Mouse (Mus musculus) cerebellum, adult (tissue): ENCODE data around the gene R3hdm2.

Experiments
- ATAC-seq: cut with Nextera tagmentation; 2 replicates; pipeline ENCODE4 v1.9.2; 2017; ENCODE audit warnings: mild to moderate bottlenecking, moderate library complexity, mixed read lengths; ENCODE audit not compliant: insufficient number of reproducible peaks, low FRiP score, low TSS enrichment

R3hdm2 gene

GRCm38 (mm10) chr10:127352766-127353165, 27.4 kb upstream of the R3hdm2 start:
- no peak for ATAC-seq

GRCm38 (mm10) chr10:127353909-127354895, 25.9 kb upstream of the R3hdm2 start, which contains the start of gene Inhbe:
Inhbe (minus strand) TSS chr10:127354411.
- ATAC-seq = no peak

DNA sequence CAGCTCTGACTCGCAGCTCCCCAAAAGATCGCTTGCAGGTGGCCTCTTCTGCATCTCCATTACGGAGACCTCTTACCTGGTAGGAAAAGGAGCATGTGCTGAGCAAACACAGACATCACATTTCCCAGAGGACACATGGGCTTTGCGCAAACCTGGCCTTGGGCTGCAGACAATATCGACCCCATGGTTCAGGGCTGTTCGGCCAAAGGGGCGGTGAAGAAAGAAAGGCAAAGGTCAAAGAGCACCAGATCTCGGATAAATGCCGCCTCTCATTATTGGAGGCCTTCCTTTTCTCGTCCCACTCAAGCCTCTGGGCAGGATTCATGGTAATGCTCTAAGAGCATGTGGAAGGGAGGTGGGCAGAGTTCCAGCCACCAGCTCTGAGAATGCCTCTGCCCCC, 24.8 kb upstream of the R3hdm2 start:
- no peak for ATAC-seq

- ATAC-seq = no peak
Measured at GRCm38 (mm10) chr10:127360714-127361113, 19.4 kb upstream of the R3hdm2 start.

DNA sequence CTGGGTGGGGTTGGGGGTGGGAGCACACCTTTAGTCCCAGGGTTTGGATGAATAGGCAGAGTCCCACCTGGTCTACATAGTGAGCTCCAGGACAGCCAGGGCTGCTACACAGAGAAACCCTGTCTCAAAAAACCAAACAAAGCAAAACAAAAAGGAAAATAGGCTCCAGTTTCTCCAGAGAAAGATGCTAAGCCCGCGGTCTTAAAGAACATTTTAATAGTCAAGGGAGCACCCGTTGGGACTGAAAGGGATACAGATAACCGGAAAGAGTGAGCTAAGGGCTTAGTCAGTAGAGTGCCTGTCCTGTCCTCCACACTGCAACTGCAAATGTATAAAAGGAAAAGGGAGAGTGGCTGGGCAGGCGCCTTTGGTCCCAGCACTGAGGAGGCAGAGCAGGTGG, 13.0 kb upstream of the R3hdm2 start:
- no peak for ATAC-seq

- no peak for ATAC-seq
Measured at GRCm38 (mm10) chr10:127368273-127368672, 11.9 kb upstream of the R3hdm2 start.

DNA sequence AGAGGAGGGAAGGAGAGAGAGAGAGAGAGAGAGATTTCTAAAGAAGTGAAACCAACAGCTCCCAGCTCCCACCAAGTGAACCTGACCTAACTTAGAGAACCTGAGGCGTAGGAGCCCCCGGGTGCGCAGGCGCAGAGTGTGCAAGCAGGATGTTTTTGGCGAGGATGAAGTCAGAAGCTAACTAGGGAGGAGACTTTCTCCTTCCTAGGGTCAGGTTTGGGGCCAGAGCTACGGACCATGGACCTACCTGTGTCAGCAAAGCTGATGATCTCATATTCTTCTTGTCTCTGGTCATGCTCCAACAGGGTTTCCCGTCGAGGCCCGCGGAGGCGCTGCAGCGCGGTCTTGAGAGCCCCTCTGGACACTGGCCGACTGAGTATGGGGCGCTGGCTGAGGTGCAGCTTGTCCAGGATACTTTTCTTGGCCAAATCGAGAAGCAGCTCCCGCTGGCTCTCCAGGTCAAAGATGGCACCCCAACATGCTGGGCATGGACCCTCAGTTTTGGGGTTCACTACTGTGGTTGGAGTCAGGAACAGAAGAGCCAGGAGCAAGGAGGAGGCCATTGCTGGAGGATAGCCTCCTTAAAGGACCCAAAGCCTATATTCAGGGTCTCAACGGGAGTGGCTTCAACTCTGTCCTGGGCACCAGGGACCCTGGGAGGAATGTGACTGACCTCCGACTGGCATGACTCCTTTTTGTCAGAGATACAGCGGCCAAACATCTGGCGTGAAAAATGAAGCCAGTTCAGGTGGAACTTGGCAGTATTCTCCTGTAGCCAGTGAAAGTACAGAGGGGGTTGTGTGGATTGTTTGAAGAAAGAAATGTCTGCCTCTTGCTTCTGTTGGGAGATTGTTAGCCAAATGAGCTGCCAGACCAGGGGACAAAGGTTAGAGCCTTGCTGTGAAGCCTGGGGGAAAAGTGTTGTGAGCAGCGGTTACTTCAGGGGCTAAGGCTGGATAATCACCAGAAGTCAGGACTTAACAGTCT, 10.0 kb upstream of the R3hdm2 start, which contains the start of gene Inhbc:
Gene Inhbc, minus strand, starts transcription at position 598 of the 987 bp plus-strand sequence.
- ATAC-seq = no peak

GRCm38 (mm10) chr10:127371023-127371422, 9.1 kb upstream of the R3hdm2 start:
- ATAC-seq = no peak

- ATAC-seq = no peak
Measured at GRCm38 (mm10) chr10:127377700-127378099, 2.4 kb upstream of the R3hdm2 start.

DNA sequence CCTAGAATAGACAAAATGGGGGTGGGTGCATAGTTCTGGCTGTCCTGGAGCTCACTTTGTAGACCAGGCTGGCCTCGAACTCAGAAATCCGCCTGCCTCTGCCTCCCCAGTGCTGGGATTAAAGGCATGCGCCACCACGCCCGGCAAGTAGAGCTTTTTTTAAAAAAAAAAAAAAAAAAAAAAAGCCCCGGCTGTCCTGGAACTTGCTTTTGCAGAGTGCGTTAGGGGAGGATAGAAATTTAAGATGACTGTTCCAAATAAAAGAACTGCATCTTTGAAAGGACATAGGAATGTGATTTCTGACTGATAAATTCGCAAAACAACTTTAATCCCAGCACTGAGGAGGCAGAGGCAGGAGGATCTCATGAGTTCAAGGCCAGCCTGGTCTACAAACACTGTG, 473 bp upstream of the R3hdm2 start:
- ATAC-seq = no peak

DNA sequence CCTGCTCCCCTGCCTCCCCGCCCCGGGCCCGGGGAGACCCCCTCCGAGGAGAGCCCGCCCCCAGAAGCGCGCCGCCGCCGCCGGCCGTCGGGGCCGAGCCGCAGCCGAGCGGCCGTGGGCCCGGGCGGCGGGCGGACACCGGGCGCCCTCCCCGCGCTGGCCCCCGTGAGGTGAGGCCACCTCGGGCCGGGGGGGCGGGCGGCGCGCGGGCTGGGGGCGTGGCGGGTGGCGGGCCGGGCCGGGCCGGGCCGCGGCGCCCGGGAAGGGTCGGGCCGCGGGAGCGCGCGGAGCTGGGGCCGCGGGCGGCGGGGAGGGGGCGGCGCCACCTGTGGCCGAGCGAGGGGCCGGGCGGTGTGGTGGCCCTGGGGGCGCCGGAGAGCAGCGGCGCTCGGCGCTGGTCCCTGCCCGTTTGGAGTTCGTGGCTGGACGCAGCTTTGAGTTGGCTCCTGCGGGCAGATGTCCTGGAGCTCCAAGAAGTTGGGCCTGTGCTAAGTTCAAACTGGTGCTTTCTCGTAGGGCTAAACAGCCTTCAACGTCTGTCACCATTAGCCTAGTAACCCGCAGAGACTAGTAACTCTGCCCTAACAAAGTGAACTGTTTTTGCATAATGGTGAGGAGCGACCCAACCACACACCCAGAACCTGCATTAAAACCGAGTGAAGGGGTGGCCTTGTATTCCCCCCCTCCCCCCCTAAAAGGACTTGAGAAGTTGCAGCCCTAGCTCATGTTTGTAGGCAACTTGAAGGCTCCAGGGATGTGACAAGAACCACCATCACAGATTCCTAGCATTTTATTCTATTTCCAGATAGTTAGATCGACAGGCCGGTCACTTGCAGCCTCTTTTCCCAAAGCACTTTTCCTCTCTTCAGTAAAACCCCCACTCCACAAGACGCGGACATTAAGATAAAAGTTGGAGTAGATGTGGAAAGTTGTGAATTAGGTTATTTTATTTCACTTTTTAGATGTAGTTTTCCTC, 928 bp downstream of the R3hdm2 start:
- 0 out of 2 replicates have a peak, but pooled peaks have one; percentile 28 for ATAC-seq

DNA sequence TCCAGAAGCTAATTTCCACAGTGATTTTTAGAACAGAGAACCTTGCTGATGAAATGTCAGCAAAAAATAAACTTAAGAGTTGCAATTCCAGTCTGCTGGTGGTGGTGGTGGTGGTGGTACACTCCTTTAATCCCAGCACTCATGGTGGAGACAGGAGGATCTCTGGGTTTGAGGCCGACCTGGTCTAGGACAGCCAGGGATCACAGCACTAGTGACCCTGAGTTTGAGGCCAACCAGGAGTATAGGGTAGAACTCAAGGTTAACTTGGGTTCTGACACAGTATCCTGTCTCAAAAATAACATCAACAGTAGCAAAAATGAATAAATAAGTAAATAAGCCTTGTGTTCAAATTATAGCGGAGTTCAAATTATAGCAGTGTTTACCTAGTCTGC, 1.6 kb downstream of the R3hdm2 start:
- no peak for ATAC-seq

GRCm38 (mm10) chr10:127391774-127392173, 11.6 kb downstream of the R3hdm2 start:
- no peak for ATAC-seq

DNA sequence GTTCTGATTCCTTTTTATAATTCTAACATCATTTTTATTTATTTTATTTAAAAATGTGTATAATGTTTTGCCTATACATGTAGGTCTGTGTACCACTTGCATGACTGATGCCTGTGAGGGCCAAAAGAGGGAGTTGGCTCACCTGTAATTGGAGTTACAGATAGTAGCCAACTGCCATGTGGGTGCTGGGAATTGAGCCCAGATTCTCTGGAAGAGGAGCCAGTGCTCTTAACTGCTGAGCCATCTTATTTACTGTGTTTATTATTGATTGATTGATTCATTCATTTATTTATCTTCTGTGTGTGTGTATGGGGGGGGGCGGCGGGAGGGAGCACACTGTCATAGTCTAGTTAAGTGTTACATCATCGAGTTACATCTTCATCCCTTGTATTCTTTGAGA, 24.6 kb downstream of the R3hdm2 start:
- ATAC-seq = no peak

GRCm38 (mm10) chr10:127407391-127407790, 27.3 kb downstream of the R3hdm2 start:
- no peak for ATAC-seq

GRCm38 (mm10) chr10:127412101-127412500, 32.0 kb downstream of the R3hdm2 start:
- no peak for ATAC-seq

- no peak for ATAC-seq
Measured at GRCm38 (mm10) chr10:127412776-127413175, 32.6 kb downstream of the R3hdm2 start.

DNA sequence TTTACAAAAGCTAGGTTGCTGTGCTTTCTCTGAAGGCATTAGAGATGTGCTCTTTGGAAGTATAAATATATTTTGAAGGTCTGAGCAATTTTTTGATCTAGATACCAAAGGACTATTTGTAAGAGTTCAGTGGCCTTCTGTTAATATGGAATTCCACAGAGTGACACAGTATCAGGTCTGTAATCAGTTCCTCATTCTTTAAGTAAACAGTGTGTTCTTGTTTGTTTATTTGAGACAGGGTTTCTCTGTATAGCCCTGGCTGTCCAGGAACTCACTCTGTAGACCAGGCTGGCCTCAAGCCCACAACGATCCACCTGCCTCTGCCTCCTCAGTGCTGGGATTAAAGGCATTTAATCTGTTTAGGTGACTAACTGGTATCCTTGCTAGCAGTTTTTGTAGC, 33.5 kb downstream of the R3hdm2 start:
- no peak for ATAC-seq

GRCm38 (mm10) chr10:127414141-127414540, 34.0 kb downstream of the R3hdm2 start:
- no peak for ATAC-seq

GRCm38 (mm10) chr10:127420131-127420530, 40.0 kb downstream of the R3hdm2 start:
- ATAC-seq = no peak
